Mouse (Mus musculus): Measurements from ENCODE around the gene Hcrtr1. TPM values are rescaled to one million over a fixed set of nuclear protein-coding genes. Genes with fewer than 3 reads are reported as not detected.

Hcrtr1 gene
- polyA plus RNA-seq (2012; rRNA removed), result 0.19 and 0.66 TPM in 2 replicates

- peaks cover 6% of the 10 kb centered on the region; the same call in 1 of the 2 replicates for H3K4me1 ChIP-seq (ENCODE audit: control insufficient read depth, insufficient read depth, low read length)
- no peak for DNase-seq
- 7% methylated on average over 15 of the region's 15 CpGs for WGBS
- TF ChIP-seq CTCF (IDR thresholded peaks at IDR 0.05; ENCODE audit: insufficient read depth, low read length), result no peak
- TF ChIP-seq POLR2A (IDR thresholded peaks at IDR 0.05; ENCODE audit: borderline replicate concordance, extremely low read depth, low read depth, low read length), result no peak
- H3K4me3 ChIP-seq (replicated peaks; ENCODE audit: extremely low read depth, low read depth, low read length), result no peak within 1 kb of the TSS
Observed at GRCm38 (mm10) chr4:130139214-130139492, at the start of gene Hcrtr1. TSS of gene Hcrtr1 (minus strand) at chr4:130139359.

DNA sequence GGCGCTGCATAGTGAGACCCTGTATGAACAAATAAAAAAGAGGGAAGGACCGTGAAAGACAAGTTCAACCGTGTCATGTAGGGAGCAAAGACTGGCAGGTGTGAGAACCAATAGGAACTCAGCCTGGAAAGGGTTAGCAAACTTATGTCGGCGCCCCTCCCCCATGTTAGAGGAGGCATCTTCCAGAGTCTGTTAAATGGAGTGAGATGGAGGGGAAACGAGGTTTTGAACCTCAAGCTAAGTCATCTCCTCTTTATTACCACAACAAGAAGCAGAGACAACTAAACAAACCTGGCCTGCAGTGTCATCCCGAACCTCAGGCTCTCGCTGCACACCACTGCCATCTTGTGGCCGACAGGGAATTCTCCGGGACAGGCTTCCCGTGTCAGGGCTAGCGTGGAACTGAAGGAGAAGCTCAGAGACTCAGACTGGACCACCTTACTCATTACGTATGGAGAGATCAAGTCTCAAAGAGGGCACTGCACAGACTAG is 49.7 kb upstream of the Hcrtr1 start:
- peak; percentile 83 for DNase-seq
- TF ChIP-seq POLR2A (IDR thresholded peaks at IDR 0.05; ENCODE audit: borderline replicate concordance, extremely low read depth, low read depth, low read length), result no peak
- peak; percentile 98 for TF ChIP-seq CTCF (IDR thresholded peaks at IDR 0.05; ENCODE audit: insufficient read depth, low read length)
- Histone ChIP-seq H3K4me1 (ENCODE audit: control insufficient read depth, insufficient read depth, low read length) (no peaks in the 10 kb centered on the region), H3K4me3 (replicated peaks; ENCODE audit: extremely low read depth, low read depth, low read length) (no peak overlapping the region)
- 2% methylated on average over 13 of the region's 13 CpGs for WGBS

- Histone ChIP-seq H3K4me3 (replicated peaks; ENCODE audit: extremely low read depth, low read depth, low read length) (no peak overlapping the region), H3K4me1 (ENCODE audit: control insufficient read depth, insufficient read depth, low read length) (0 out of 2 replicates have a peak, but pooled peaks cover 2% of the 10 kb centered on the region)
- no peak for DNase-seq
- WGBS, result 35% methylated on average over 12 of the region's 12 CpGs
- no peak for TF ChIP-seq POLR2A (IDR thresholded peaks at IDR 0.05; ENCODE audit: borderline replicate concordance, extremely low read depth, low read depth, low read length)
Observed at GRCm38 (mm10) chr4:130186891-130187290, 47.7 kb upstream of the Hcrtr1 start.

GRCm38 (mm10) chr4:130186450-130186849 is 47.3 kb upstream of the Hcrtr1 start:
- DNase-seq, result no peak
- Histone ChIP-seq H3K4me3 (replicated peaks; ENCODE audit: extremely low read depth, low read depth, low read length) (no peak overlapping the region), H3K4me1 (ENCODE audit: control insufficient read depth, insufficient read depth, low read length) (0 out of 2 replicates have a peak, but pooled peaks cover 2% of the 10 kb centered on the region)
- TF ChIP-seq CTCF (IDR thresholded peaks at IDR 0.05; ENCODE audit: insufficient read depth, low read length) (no peak), POLR2A (IDR thresholded peaks at IDR 0.05; ENCODE audit: borderline replicate concordance, extremely low read depth, low read depth, low read length) (no peak)
- 71% methylated on average over 9 of the region's 9 CpGs for WGBS

GRCm38 (mm10) chr4:130183879-130184278 is 44.7 kb upstream of the Hcrtr1 start:
- Histone ChIP-seq H3K4me1 (ENCODE audit: control insufficient read depth, insufficient read depth, low read length) (0 out of 2 replicates have a peak, but pooled peaks cover 2% of the 10 kb centered on the region), H3K4me3 (replicated peaks; ENCODE audit: extremely low read depth, low read depth, low read length) (no peak overlapping the region)
- TF ChIP-seq CTCF (IDR thresholded peaks at IDR 0.05; ENCODE audit: insufficient read depth, low read length) (no peak), POLR2A (IDR thresholded peaks at IDR 0.05; ENCODE audit: borderline replicate concordance, extremely low read depth, low read depth, low read length) (no peak)
- 71% methylated on average over 5 of the region's 5 CpGs for WGBS
- DNase-seq, result no peak

- H3K4me1 ChIP-seq (ENCODE audit: control insufficient read depth, insufficient read depth, low read length), result 0 out of 2 replicates have a peak, but pooled peaks cover 2% of the 10 kb centered on the region
Observed at GRCm38 (mm10) chr4:130183023-130183422, 43.9 kb upstream of the Hcrtr1 start.

GRCm38 (mm10) chr4:130181886-130182285 is 42.7 kb upstream of the Hcrtr1 start:
- Histone ChIP-seq H3K4me1 (ENCODE audit: control insufficient read depth, insufficient read depth, low read length) (peaks cover 13% of the 10 kb centered on the region), H3K4me3 (replicated peaks; ENCODE audit: extremely low read depth, low read depth, low read length) (no peak overlapping the region)
- no peak for TF ChIP-seq CTCF (IDR thresholded peaks at IDR 0.05; ENCODE audit: insufficient read depth, low read length)
- TF ChIP-seq POLR2A (IDR thresholded peaks at IDR 0.05; ENCODE audit: borderline replicate concordance, extremely low read depth, low read depth, low read length), result no peak
- DNase-seq, result no peak
- 29% methylated on average over 4 of the region's 4 CpGs for WGBS

More at GRCm38 (mm10) chr4:130183023-130183422, 43.9 kb upstream of the Hcrtr1 start:
- DNase-seq, result no peak
- H3K4me3 ChIP-seq (replicated peaks; ENCODE audit: extremely low read depth, low read depth, low read length), result no peak overlapping the region
- no peak for TF ChIP-seq POLR2A (IDR thresholded peaks at IDR 0.05; ENCODE audit: borderline replicate concordance, extremely low read depth, low read depth, low read length)
- no peak for TF ChIP-seq CTCF (IDR thresholded peaks at IDR 0.05; ENCODE audit: insufficient read depth, low read length)
- WGBS, result 81% methylated on average over 13 of the region's 13 CpGs

DNA sequence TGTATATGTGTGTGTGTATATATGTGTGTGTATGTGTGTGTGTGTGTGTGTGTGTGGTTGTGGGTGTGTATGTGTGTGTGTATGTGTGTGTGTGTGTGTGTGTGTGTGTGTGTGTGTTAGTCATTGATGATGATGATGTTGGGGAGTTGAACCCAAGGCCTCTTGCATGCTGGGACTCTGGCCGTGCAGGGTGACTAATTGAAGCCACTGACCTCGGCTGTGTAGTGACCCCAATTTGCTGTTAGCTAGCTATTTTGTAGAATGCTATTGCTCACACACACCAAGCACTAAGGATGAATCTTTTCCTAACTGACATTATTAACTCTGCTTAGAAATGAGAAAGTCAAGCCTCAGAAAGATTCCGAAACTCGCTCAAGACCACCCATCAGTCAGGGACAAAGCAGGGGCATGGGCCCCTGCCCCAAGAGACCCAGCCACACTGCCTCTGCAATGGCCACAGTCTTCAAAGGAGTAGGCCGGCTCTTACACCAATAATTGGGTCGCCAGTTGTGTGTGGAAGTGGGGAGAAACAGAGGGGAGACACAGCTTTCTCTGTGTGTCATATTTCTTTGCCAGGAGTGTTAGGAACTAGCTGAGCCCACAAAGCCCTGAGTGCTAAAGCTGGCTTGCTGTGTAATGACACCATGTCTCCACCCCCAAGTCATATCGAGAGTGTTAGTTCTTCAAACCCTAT is 41.9 kb upstream of the Hcrtr1 start:
- 80% methylated on average over 7 of the region's 7 CpGs for WGBS
- no peak for TF ChIP-seq POLR2A (IDR thresholded peaks at IDR 0.05; ENCODE audit: borderline replicate concordance, extremely low read depth, low read depth, low read length)
- TF ChIP-seq CTCF (IDR thresholded peaks at IDR 0.05; ENCODE audit: insufficient read depth, low read length), result no peak

DNA sequence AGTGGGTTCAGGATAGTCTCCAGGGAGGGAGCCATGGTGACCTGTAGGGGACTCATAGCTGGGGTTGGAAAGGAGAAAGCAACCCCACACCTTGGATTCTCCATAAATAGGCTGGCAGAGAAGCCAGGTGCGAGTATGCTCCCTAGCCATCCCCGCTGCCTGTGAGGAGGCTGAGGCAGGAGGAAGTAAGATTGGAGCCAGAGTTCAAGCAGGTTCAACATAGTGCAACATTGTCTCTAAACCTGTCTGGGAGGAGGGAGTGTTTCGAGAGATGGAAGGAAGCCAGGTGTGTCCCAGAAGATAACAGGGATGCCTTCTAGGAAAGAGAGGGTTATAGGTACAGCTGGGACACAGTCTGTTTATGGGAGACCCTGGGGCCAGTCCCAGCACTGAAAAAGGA is 40.7 kb upstream of the Hcrtr1 start:
- 80% methylated on average over 3 of the region's 3 CpGs for WGBS
- DNase-seq, result no peak
- no peak overlapping the region for H3K4me3 ChIP-seq (replicated peaks; ENCODE audit: extremely low read depth, low read depth, low read length)
- TF ChIP-seq CTCF (IDR thresholded peaks at IDR 0.05; ENCODE audit: insufficient read depth, low read length), result no peak
- no peak for TF ChIP-seq POLR2A (IDR thresholded peaks at IDR 0.05; ENCODE audit: borderline replicate concordance, extremely low read depth, low read depth, low read length)
- peaks cover 29% of the 10 kb centered on the region for H3K4me1 ChIP-seq (ENCODE audit: control insufficient read depth, insufficient read depth, low read length)

More for the DNA sequence above, 41.9 kb upstream of the Hcrtr1 start:
- H3K4me1 ChIP-seq (ENCODE audit: control insufficient read depth, insufficient read depth, low read length), result peaks cover 19% of the 10 kb centered on the region
- H3K4me3 ChIP-seq (replicated peaks; ENCODE audit: extremely low read depth, low read depth, low read length), result no peak overlapping the region
- no peak for DNase-seq

- peak; percentile 50 for DNase-seq
- TF ChIP-seq CTCF (IDR thresholded peaks at IDR 0.05; ENCODE audit: insufficient read depth, low read length) (no peak), POLR2A (IDR thresholded peaks at IDR 0.05; ENCODE audit: borderline replicate concordance, extremely low read depth, low read depth, low read length) (no peak)
- no peak overlapping the region for H3K4me3 ChIP-seq (replicated peaks; ENCODE audit: extremely low read depth, low read depth, low read length)
- WGBS, result 33% methylated on average over 7 of the region's 7 CpGs
- H3K4me1 ChIP-seq (ENCODE audit: control insufficient read depth, insufficient read depth, low read length), result peaks cover 38% of the 10 kb centered on the region
Observed at GRCm38 (mm10) chr4:130177536-130177935, 38.4 kb upstream of the Hcrtr1 start.

Data from lung, adult 2 months (tissue).